Mouse (Mus musculus): ENCODE data around the gene Ogn. TPM values are rescaled to one million over a fixed set of nuclear protein-coding genes. Genes with fewer than 3 reads are reported as not detected.

Ogn gene
- 3.5 and 4.7 TPM in 2 replicates for polyA plus RNA-seq (2021; fragmentation: Nextera tagmentation)
- long read RNA-seq, experiment 1, partial matches to known transcripts = 2 of 4 reads
- long read RNA-seq, experiment 1, other reads (novel, unspliced or antisense) = 0 of 4 reads
- long read RNA-seq, experiment 2, partial matches to known transcripts = 5 of 7 reads
- long read RNA-seq, experiment 2, other reads (novel, unspliced or antisense) = 2 of 7 reads

DNA sequence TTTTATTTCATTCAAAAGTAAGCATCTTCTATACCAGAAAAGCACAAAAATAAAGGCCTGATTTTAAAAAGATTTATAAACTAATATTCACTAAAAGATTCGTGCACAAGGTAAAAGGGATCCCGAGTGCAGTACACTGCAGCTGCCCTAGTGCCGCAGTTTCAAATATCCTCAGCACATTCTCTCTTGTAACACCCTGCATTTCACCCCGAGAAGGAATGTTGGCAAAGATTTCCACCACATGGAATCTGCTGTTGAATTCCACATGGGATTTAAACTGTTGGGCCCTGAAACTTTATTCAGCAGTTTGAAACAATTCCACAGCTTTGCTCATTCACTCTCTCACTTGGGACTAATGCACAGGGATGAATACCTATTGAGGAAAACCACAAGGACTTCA lies at the start of gene Ogn:
TSS of gene Ogn (plus strand) at position 333 of the 400 bp plus-strand sequence.

DNA sequence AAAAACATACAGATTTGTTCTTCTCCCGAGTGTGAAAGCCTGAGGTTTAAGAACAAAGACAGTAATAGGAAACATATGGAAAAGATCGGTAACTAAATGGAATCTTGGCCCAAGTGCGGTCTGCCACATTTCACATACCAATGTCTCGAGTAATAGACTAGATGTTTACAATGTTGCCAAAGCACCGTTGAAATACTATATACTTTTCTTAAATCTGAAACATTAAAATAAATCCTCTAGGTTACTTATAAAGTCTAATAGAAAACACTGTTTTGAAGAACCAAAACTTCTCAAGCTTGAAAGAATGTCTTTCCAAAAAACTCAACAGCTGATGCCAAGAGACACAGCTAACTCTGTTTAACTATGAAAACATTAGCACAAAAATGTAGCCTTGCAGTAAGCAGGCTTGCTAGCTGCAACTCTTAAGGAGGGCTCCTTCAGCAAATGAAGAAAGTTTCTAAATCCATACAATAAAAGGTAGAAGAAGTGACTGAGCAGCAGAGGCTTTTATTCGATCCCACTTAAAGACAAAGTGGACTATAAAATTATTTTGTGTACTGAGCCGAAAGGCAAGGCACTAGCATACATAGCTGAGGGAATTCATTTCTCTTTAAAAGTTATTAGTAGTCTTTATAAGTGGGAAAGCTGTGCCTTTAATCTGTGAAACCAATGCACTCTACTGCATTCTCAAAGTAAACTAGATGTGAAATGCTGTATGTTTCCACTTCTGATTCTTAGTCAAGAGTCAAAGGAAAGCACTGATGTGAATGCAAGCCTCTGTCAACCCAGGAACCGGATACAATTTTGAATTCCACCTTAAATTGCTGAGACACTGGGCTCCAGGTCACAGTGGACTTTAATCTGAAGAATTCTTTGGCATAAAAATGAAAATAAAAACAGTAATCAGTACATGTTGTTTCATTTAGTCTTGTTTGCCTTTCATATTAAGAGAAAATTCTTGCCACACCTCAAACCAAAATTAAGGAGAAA lies 26.0 kb upstream of the Ogn start, which contains the start of gene Omd:
TSS of gene Omd (plus strand) at position 922 of the 990 bp plus-strand sequence.

DNA sequence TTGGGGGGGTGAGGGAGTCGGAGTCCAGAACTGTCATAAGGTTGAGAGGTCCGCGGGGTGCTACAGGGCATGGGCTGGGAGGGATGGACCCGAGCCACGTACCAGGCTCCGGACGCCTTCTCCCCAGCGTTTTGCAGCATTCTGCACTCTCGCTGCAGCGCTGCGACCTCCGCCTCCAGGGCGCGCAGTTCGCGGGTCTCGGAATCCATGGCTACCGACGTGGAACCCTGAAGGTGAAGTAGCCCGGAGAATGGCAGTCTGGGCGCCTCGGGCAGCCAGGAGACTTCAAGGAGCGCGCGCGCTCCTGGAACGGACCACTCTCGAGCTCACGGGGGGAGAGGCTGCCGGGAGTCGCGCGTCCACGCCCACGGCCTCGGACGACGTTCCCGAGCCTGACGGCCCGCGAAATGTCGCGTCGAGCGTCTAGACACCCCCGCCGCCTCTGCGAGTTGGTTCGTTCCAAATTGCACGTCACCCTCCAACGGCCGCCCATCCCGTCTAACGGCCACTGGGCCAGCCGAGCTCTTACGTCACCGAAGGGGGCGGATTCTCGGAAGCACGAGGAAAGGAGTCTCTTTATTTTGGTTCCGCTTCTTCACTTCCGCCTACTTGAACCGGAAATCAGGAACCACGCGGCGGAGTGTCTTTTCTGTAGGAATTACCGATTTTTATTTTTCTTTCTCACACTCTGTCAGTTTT lies 44.8 kb downstream of the Ogn start, which contains the start of the genes Cenpp and Nol8:
TSS of gene Cenpp (minus strand) at position 305 of the 699 bp plus-strand sequence.
TSS of gene Nol8 (plus strand) at position 598 of the 699 bp plus-strand sequence.

Other genes starting within 250 kb of the Ogn start
- gene Ippk, start 186.8 kb upstream of the Ogn start, polyA plus RNA-seq (2021; fragmentation: Nextera tagmentation) = 8.1 and 8.9 TPM in 2 replicates
- gene Tes3-ps, start 114.7 kb upstream of the Ogn start, polyA plus RNA-seq (2021; fragmentation: Nextera tagmentation) = 0.16 and 0.35 TPM in 2 replicates
- gene Ecm2, start 103.2 kb upstream of the Ogn start, polyA plus RNA-seq (2021; fragmentation: Nextera tagmentation) = 1.3 TPM in 2 replicates
- 0.16 and 0.47 TPM in 2 replicates for gene Aspn, start 63.6 kb upstream of the Ogn start, polyA plus RNA-seq (2021; fragmentation: Nextera tagmentation)
- gene Omd, start 25.6 kb upstream of the Ogn start, polyA plus RNA-seq (2021; fragmentation: Nextera tagmentation) = 0.99 and 1.4 TPM in 2 replicates
- gene Cenpp, start 44.7 kb downstream of the Ogn start, polyA plus RNA-seq (2021; fragmentation: Nextera tagmentation) = 1.2 TPM in 2 replicates
- 11.0 and 11.2 TPM in 2 replicates for gene Nol8, start 45.0 kb downstream of the Ogn start, polyA plus RNA-seq (2021; fragmentation: Nextera tagmentation)
- gene Iars, start 74.1 kb downstream of the Ogn start, polyA plus RNA-seq (2021; fragmentation: Nextera tagmentation) = 9.8 and 12.3 TPM in 2 replicates
- not detected in 2 replicates for gene Gm30302, start 191.0 kb downstream of the Ogn start, polyA plus RNA-seq (2021; fragmentation: Nextera tagmentation)

All from left cerebral cortex, adult 6 months (tissue).